ENCODE assay signal across 8 mouse cellular contexts in genomic region chr17:56473611-56473905, GRCm38 (mm10). TPM values are rescaled to one million over a fixed set of nuclear protein-coding genes. Genes with fewer than 3 reads are reported as not detected.
A peak's percentile ranks its signal among the peaks of the same experiment; 100 is the strongest.
DNase-seq lines count a peak whose midpoint lies in the region; ATAC-seq and TF ChIP-seq lines count a peak whose summit lies in the region.

No protein-coding gene starts in this region.

- TF ChIP-seq CTCF in small intestine, adult 2 months (IDR thresholded peaks at IDR 0.05; ENCODE audit: extremely low read depth, insufficient read length, insufficient replicate concordance, low read depth, low read length), result no peak
- TF ChIP-seq CTCF in thymus, adult 2 months (IDR thresholded peaks at IDR 0.05; ENCODE audit: borderline replicate concordance, control insufficient read depth, extremely low read depth, insufficient read depth, low read length, poor library complexity), result no peak

- 3% methylated on average over 11 of the region's 11 CpGs for WGBS in lung, embryonic 15.5 days
- WGBS in forebrain, embryonic 14.5 days, result 2% methylated on average over 11 of the region's 11 CpGs
- WGBS in limb, embryonic 15.5 days, result 4% methylated on average over 11 of the region's 11 CpGs
- 4% methylated on average over 11 of the region's 11 CpGs for WGBS in small intestine, adult 2 months
- 5% methylated on average over 11 of the region's 11 CpGs for WGBS in thymus, adult 2 months

- H3K36me3 ChIP-seq in lung, embryonic 15.5 days, result no peaks in the 10 kb centered on the region
- peaks cover 15% of the 10 kb centered on the region; the same call in 1 of the 2 replicates for H3K36me3 ChIP-seq in forebrain, embryonic 14.5 days (ENCODE audit: control insufficient read depth, insufficient read depth, low read length)
- no peaks in the 10 kb centered on the region for H3K36me3 ChIP-seq in limb, embryonic 15.5 days
- no peaks in the 10 kb centered on the region for H3K36me3 ChIP-seq in small intestine, adult 2 months (ENCODE audit: control insufficient read depth, insufficient read depth, low read length)
- no peaks in the 10 kb centered on the region for H3K36me3 ChIP-seq in thymus, adult 2 months (ENCODE audit: control insufficient read depth, insufficient read depth, low read length)

- no peaks in the 10 kb centered on the region; the same call in 1 of the 2 replicates for H3K9me3 ChIP-seq in lung, embryonic 15.5 days
- 0 out of 2 replicates have a peak, but pooled peaks cover 3% of the 10 kb centered on the region for H3K9me3 ChIP-seq in forebrain, embryonic 14.5 days (replicated peaks; ENCODE audit: control insufficient read depth, low read length)
- H3K9me3 ChIP-seq in limb, embryonic 15.5 days, result no peaks in the 10 kb centered on the region

- no peak for TF ChIP-seq POLR2A in small intestine, adult 2 months (IDR thresholded peaks at IDR 0.05; ENCODE audit: low read depth, low read length)
- TF ChIP-seq POLR2A in thymus, adult 2 months (IDR thresholded peaks at IDR 0.05; ENCODE audit: control insufficient read depth, extremely low read depth, insufficient read depth, low read length, poor library complexity), result no peak

- peaks cover 48% of the 10 kb centered on the region for H3K27me3 ChIP-seq in lung, embryonic 15.5 days
- no peaks in the 10 kb centered on the region for H3K27me3 ChIP-seq in forebrain, embryonic 14.5 days (replicated peaks; ENCODE audit: control insufficient read depth, insufficient read depth, low read length)
- peaks cover 52% of the 10 kb centered on the region for H3K27me3 ChIP-seq in limb, embryonic 15.5 days
- peaks cover 57% of the 10 kb centered on the region for H3K27me3 ChIP-seq in small intestine, adult 2 months (ENCODE audit: control insufficient read depth, insufficient read depth, low read length)
- H3K27me3 ChIP-seq in thymus, adult 2 months (ENCODE audit: control insufficient read depth, insufficient read depth, low read length), result peaks cover 36% of the 10 kb centered on the region

- DNase-seq in lung, postnatal 10 days, result no peak
- DNase-seq in forebrain, embryonic 14.5 days (ENCODE audit: low spot score), result no peak
- no peak for DNase-seq in thymus, adult 2 months
- no peak for DNase-seq in layer of hippocampus, adult 9-11 months
- no peak for DNase-seq in cerebellum, postnatal 36 days

- peak overlapping the region; percentile 59 for H3K4me3 ChIP-seq in lung, embryonic 15.5 days
- H3K4me3 ChIP-seq in forebrain, embryonic 14.5 days (ENCODE audit: low read depth, low read length), result peak overlapping the region; percentile 95
- H3K4me3 ChIP-seq in limb, embryonic 15.5 days, result peak overlapping the region; percentile 66
- peak overlapping the region; percentile 66 for H3K4me3 ChIP-seq in small intestine, adult 2 months (ENCODE audit: low read depth, low read length)
- no peak overlapping the region; the same call in 1 of the 2 replicates for H3K4me3 ChIP-seq in thymus, adult 2 months (ENCODE audit: control insufficient read depth, insufficient read depth, low read length)

- H3K4me1 ChIP-seq in lung, embryonic 15.5 days, result peaks cover 78% of the 10 kb centered on the region
- peaks cover 48% of the 10 kb centered on the region for H3K4me1 ChIP-seq in forebrain, embryonic 14.5 days (ENCODE audit: control insufficient read depth, insufficient read depth, low read length)
- H3K4me1 ChIP-seq in limb, embryonic 15.5 days, result peaks cover 81% of the 10 kb centered on the region
- peaks cover 26% of the 10 kb centered on the region for H3K4me1 ChIP-seq in small intestine, adult 2 months (ENCODE audit: control insufficient read depth, insufficient read depth, insufficient read length, low read length)
- peaks cover 39% of the 10 kb centered on the region for H3K4me1 ChIP-seq in thymus, adult 2 months (replicated peaks; ENCODE audit: control insufficient read depth, insufficient read depth, low read length)

- peak overlapping the region; percentile 99 for H3K4me2 ChIP-seq in lung, embryonic 15.5 days
- peak overlapping the region; percentile 99 for H3K4me2 ChIP-seq in forebrain, embryonic 14.5 days (ENCODE audit: low read length)
- peak overlapping the region; percentile 93 for H3K4me2 ChIP-seq in limb, embryonic 15.5 days

- no peak overlapping the region for H3K27ac ChIP-seq in lung, embryonic 15.5 days
- peak overlapping the region; percentile 99 for H3K27ac ChIP-seq in forebrain, embryonic 14.5 days (ENCODE audit: low read depth, low read length)
- no peak overlapping the region for H3K27ac ChIP-seq in limb, embryonic 15.5 days
- no peak overlapping the region for H3K27ac ChIP-seq in small intestine, adult 2 months (ENCODE audit: insufficient read depth, low read depth, low read length)
- no peak overlapping the region for H3K27ac ChIP-seq in thymus, adult 2 months (ENCODE audit: control insufficient read depth, insufficient read depth, low read length)

- H3K9ac ChIP-seq in lung, embryonic 15.5 days, result 0 out of 2 replicates have a peak overlapping the region, but pooled peaks have one; percentile 67
- H3K9ac ChIP-seq in forebrain, embryonic 14.5 days (ENCODE audit: low read length), result peak overlapping the region; percentile 100
- no peak overlapping the region for H3K9ac ChIP-seq in limb, embryonic 15.5 days

- no peak for ATAC-seq in lung, embryonic 15.5 days (ENCODE audit: borderline replicate concordance, extremely low read depth, low FRiP score, low TSS enrichment)
- no peak for ATAC-seq in forebrain, embryonic 14.5 days
- ATAC-seq in limb, embryonic 15.5 days (ENCODE audit: insufficient number of reproducible peaks, low FRiP score, low TSS enrichment, low read depth), result no peak

RNA-seq across cellular contexts. Expression of gene Ptprs, which starts 2.7 kb away (rescaled TPM):
- 73.4 and 77.9 TPM in 2 replicates for polyA plus RNA-seq in lung, embryonic 15.5 days (2015; fragmentation: Nextera tagmentation; extraction: Ambion mirVana)
- 248 and 319 TPM in 2 replicates for polyA plus RNA-seq in forebrain, embryonic 14.5 days (2014; fragmentation: Nextera tagmentation; extraction: Ambion mirVana)
- polyA plus RNA-seq in limb, embryonic 15.5 days (2015; fragmentation: Nextera tagmentation; extraction: Ambion mirVana), result 85.4 and 96.3 TPM in 2 replicates
- polyA plus RNA-seq in small intestine, adult 2 months (2012; rRNA removed), result 42.5 and 54.1 TPM in 2 replicates
- polyA plus RNA-seq in thymus, adult 2 months (2012; rRNA removed), result 235 and 305 TPM in 2 replicates

RNA-seq across cellular contexts. Expression of gene Znrf4, which starts 38.7 kb away (rescaled TPM):
- not detected in 2 replicates for polyA plus RNA-seq in lung, embryonic 15.5 days (2015; fragmentation: Nextera tagmentation; extraction: Ambion mirVana)
- 0.14 TPM in 1 of 2 replicates, not detected in the other for polyA plus RNA-seq in forebrain, embryonic 14.5 days (2014; fragmentation: Nextera tagmentation; extraction: Ambion mirVana)
- not detected in 2 replicates for polyA plus RNA-seq in limb, embryonic 15.5 days (2015; fragmentation: Nextera tagmentation; extraction: Ambion mirVana)
- polyA plus RNA-seq in small intestine, adult 2 months (2012; rRNA removed), result not detected in 2 replicates
- polyA plus RNA-seq in thymus, adult 2 months (2012; rRNA removed), result 0.67 TPM in 1 of 2 replicates, not detected in the other
